Mouse (Mus musculus): Measurements from ENCODE around the gene Pabpc1l. TPM values are rescaled to one million over a fixed set of nuclear protein-coding genes. Genes with fewer than 3 reads are reported as not detected.

Pabpc1l gene
- polyA plus RNA-seq, 1 experiment from 2014 or later: 2.8 TPM

DNA sequence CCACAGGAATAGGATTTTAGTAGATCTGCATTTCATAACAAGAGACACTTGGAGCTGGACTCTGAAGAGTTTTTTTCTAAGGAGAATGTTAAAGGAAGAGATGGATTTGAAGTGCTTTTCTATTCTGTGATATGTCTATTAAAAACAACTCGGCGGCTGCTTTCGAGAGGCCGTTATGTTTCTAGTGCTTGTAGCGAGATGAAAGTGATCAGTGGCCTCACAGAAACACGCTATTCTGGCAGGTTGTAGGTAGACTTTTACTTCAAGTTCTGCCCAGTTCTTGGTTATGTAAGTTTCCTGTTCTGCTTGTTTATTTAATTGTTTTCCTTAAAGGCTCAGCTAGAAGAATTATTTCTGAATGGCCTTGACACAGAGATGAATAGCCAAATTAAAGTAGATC, 26.3 kb upstream of the Pabpc1l start:
- 93% methylated on average over 6 of the region's 6 CpGs for WGBS

DNA sequence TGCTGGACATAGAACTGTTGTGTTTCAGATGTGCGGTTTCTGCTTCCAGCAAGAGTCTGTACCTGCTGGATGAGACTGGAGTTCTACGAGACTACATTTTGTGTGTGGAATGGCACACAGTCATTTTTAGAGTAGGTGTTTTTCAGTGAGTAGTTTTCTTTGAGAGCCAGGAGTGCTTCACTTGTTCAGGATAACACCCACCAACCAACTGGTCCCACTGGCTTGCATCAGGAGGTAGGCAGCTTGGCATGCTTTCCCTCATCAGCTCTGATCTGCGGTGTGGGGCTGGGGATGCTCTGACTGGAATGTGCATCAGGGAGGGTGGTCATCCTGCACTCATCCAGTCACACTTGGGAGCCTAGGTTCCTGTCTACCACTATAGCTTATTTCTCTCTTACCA, 22.6 kb upstream of the Pabpc1l start:
- H3K27me3 ChIP-seq (ENCODE audit: control insufficient read depth, insufficient read depth, low read length): no peaks in the 10 kb centered on the region
- no peak overlapping the region for H3K9ac ChIP-seq (ENCODE audit: low read length)
- DNase-seq (ENCODE audit: low spot score) (no peak), ATAC-seq (ENCODE audit: insufficient number of reproducible peaks, low FRiP score, low TSS enrichment, low read depth) (no peak)
- 89% methylated on average over 3 of the region's 3 CpGs for WGBS
- H3K4me1 ChIP-seq (ENCODE audit: control insufficient read depth, insufficient read depth, low read length): no peaks in the 10 kb centered on the region
- no peak overlapping the region for H3K4me2 ChIP-seq (ENCODE audit: low read depth, severe bottlenecking)
- no peaks in the 10 kb centered on the region for H3K36me3 ChIP-seq (ENCODE audit: control insufficient read depth, insufficient read depth, low read length)
- H3K4me3 ChIP-seq (ENCODE audit: low read depth, low read length): no peak overlapping the region
- no peaks in the 10 kb centered on the region for H3K9me3 ChIP-seq (ENCODE audit: control insufficient read depth, low read length)
- H3K27ac ChIP-seq (replicated peaks; ENCODE audit: low read depth, low read length): no peak overlapping the region

More for the DNA sequence above, 26.3 kb upstream of the Pabpc1l start:
- Histone ChIP-seq H3K27ac (replicated peaks; ENCODE audit: low read depth, low read length) (no peak overlapping the region), H3K36me3 (ENCODE audit: control insufficient read depth, insufficient read depth, low read length) (no peaks in the 10 kb centered on the region), H3K4me1 (ENCODE audit: control insufficient read depth, insufficient read depth, low read length) (peaks cover 5% of the 10 kb centered on the region), H3K4me3 (ENCODE audit: low read depth, low read length) (no peak overlapping the region), H3K4me2 (ENCODE audit: low read depth, severe bottlenecking) (no peak overlapping the region), H3K27me3 (ENCODE audit: control insufficient read depth, insufficient read depth, low read length) (no peaks in the 10 kb centered on the region), H3K9ac (ENCODE audit: low read length) (no peak overlapping the region), H3K9me3 (ENCODE audit: control insufficient read depth, low read length) (no peaks in the 10 kb centered on the region)
- ATAC-seq (ENCODE audit: insufficient number of reproducible peaks, low FRiP score, low TSS enrichment, low read depth): no peak
- DNase-seq (ENCODE audit: low spot score): no peak

DNA sequence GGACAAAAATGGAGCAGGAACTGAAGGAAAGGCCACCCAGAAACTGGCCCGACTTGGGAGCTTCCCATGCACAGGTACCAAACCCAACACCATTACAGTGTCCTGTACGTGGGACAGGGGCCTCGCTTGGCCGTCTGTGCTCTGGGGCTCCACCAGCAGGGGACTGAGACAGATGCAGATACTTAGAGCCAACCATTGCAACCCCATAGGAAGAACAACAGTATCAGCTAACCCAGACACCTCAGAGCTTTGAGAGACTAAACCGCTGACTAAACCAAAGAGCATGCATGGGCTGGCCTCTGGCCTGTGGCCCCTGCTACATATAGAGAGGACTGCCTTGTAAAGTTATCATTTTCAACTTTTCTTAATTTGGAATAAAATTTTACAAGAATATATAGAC, 20.7 kb upstream of the Pabpc1l start:
- Histone ChIP-seq H3K4me3 (ENCODE audit: low read depth, low read length) (no peak overlapping the region), H3K9me3 (ENCODE audit: control insufficient read depth, low read length) (no peaks in the 10 kb centered on the region), H3K36me3 (ENCODE audit: control insufficient read depth, insufficient read depth, low read length) (no peaks in the 10 kb centered on the region), H3K4me1 (ENCODE audit: control insufficient read depth, insufficient read depth, low read length) (no peaks in the 10 kb centered on the region), H3K4me2 (ENCODE audit: low read depth, severe bottlenecking) (no peak overlapping the region), H3K9ac (ENCODE audit: low read length) (no peak overlapping the region), H3K27me3 (ENCODE audit: control insufficient read depth, insufficient read depth, low read length) (no peaks in the 10 kb centered on the region), H3K27ac (replicated peaks; ENCODE audit: low read depth, low read length) (no peak overlapping the region)
- WGBS: 82% methylated on average over 5 of the region's 5 CpGs
- DNase-seq (ENCODE audit: low spot score) (no peak), ATAC-seq (ENCODE audit: insufficient number of reproducible peaks, low FRiP score, low TSS enrichment, low read depth) (no peak)

DNA sequence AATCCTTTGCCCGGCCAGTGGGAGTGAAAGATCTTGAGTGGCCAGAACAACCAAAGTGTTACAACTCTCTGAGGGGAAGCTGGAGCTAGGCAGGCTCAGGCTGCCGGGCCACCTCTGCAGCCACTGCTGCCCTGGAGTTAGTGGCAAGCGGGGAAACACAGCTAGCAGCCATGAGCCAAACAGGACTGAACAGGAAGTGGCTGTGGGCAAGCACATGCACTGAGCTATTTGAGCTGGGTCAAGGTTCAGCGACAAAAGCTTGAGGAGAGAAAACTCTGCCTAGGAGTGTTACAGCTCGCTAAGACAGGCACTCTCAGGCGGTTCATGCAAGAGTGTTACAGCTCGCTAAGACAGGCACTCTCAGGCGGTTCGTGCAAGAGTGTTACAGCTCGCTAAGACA, 18.3 kb upstream of the Pabpc1l start:
- Histone ChIP-seq H3K4me2 (ENCODE audit: low read depth, severe bottlenecking) (no peak overlapping the region), H3K27ac (replicated peaks; ENCODE audit: low read depth, low read length) (0 out of 2 replicates have a peak overlapping the region, but pooled peaks have one; percentile 42), H3K4me3 (ENCODE audit: low read depth, low read length) (no peak overlapping the region), H3K9ac (ENCODE audit: low read length) (no peak overlapping the region), H3K27me3 (ENCODE audit: control insufficient read depth, insufficient read depth, low read length) (no peaks in the 10 kb centered on the region), H3K4me1 (ENCODE audit: control insufficient read depth, insufficient read depth, low read length) (no peaks in the 10 kb centered on the region), H3K9me3 (ENCODE audit: control insufficient read depth, low read length) (no peaks in the 10 kb centered on the region), H3K36me3 (ENCODE audit: control insufficient read depth, insufficient read depth, low read length) (peaks cover 4% of the 10 kb centered on the region; the same call in 1 of the 2 replicates)
- 63% methylated on average over 10 of the region's 10 CpGs for WGBS
- no peak for ATAC-seq (ENCODE audit: insufficient number of reproducible peaks, low FRiP score, low TSS enrichment, low read depth)
- no peak for DNase-seq (ENCODE audit: low spot score)

DNA sequence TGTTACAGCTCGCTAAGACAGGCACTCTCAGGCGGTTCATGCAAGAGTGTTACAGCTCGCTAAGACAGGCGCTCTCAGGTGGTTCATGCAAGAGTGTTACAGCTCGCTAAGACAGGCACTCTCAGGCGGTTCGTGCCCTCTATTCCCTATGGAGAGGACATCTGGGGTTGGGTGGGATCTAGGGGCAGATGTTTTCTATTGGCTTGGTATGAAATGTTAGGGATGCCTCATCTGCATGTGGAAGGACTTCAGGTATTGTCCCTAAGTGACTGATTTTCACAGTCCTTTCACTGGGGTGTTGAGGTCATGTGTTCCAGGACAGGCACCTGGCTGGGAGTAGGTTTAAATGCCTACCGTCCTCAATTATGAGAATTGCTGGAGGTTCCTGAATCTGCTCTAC, 17.7 kb upstream of the Pabpc1l start:
- H3K36me3 ChIP-seq (ENCODE audit: control insufficient read depth, insufficient read depth, low read length): peaks cover 5% of the 10 kb centered on the region
- no peaks in the 10 kb centered on the region for H3K9me3 ChIP-seq (ENCODE audit: control insufficient read depth, low read length)
- 88% methylated on average over 8 of the region's 8 CpGs for WGBS
- H3K4me2 ChIP-seq (ENCODE audit: low read depth, severe bottlenecking): no peak overlapping the region
- DNase-seq (ENCODE audit: low spot score): no peak
- no peak for ATAC-seq (ENCODE audit: insufficient number of reproducible peaks, low FRiP score, low TSS enrichment, low read depth)
- H3K4me3 ChIP-seq (ENCODE audit: low read depth, low read length): no peak overlapping the region
- H3K27ac ChIP-seq (replicated peaks; ENCODE audit: low read depth, low read length): no peak overlapping the region
- H3K27me3 ChIP-seq (ENCODE audit: control insufficient read depth, insufficient read depth, low read length): no peaks in the 10 kb centered on the region
- H3K4me1 ChIP-seq (ENCODE audit: control insufficient read depth, insufficient read depth, low read length): no peaks in the 10 kb centered on the region
- H3K9ac ChIP-seq (ENCODE audit: low read length): no peak overlapping the region

DNA sequence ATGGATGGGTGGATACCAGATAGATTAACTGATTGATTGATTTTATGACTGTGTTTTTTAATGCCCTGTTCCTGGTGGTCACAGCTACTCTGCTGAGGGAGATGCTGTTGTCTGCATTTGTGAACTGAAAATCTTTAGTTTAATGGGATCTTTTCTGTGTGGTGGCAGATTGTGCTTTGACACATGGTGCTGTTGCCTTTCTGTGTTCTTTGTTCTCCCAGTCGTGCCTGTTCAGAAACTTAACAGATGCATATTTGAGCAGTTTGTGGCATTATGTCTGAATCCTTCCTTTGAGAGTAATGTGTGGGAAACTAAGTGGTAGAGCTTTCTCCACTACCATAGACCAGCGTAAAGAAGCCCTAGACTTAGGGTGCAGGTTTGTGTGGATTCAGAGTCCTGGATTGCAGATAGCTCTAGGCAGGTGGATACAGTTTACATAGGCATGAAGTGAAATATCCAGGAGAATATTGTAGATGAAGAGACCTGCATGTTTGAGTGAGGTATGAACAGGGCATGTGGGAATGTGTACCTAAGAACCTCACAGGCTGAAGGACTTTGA, 17.2 kb upstream of the Pabpc1l start:
- 87% methylated on average over 2 of the region's 2 CpGs for WGBS

DNA sequence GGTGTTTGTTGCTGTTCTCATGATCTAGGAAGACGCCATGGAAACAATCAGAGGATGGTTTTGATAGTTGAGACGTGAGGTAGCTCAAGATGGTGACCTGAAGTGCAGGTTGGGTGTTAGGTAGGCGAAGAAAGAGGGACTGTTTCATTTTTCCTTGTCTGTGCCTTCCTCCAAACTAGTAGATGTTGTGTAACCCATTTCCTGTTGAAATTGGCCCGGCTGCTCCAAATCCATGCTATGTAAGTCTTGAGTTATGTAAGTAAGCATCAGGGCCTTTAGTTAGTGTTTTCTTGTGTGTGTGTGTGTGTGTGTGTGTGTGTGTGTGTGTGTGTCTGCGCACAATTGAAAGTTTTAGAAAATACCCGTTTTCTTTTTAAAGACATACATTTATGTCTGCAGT, 16.0 kb upstream of the Pabpc1l start:
- Histone ChIP-seq H3K4me2 (ENCODE audit: low read depth, severe bottlenecking) (no peak overlapping the region), H3K4me1 (ENCODE audit: control insufficient read depth, insufficient read depth, low read length) (no peaks in the 10 kb centered on the region), H3K4me3 (ENCODE audit: low read depth, low read length) (no peak overlapping the region), H3K36me3 (ENCODE audit: control insufficient read depth, insufficient read depth, low read length) (peaks cover 8% of the 10 kb centered on the region), H3K9me3 (ENCODE audit: control insufficient read depth, low read length) (no peaks in the 10 kb centered on the region), H3K27ac (replicated peaks; ENCODE audit: low read depth, low read length) (no peak overlapping the region), H3K9ac (ENCODE audit: low read length) (no peak overlapping the region), H3K27me3 (ENCODE audit: control insufficient read depth, insufficient read depth, low read length) (no peaks in the 10 kb centered on the region)
- no peak for ATAC-seq (ENCODE audit: insufficient number of reproducible peaks, low FRiP score, low TSS enrichment, low read depth)
- DNase-seq (ENCODE audit: low spot score): no peak
- 90% methylated on average over 6 of the region's 6 CpGs for WGBS

More for the DNA sequence above, 17.2 kb upstream of the Pabpc1l start:
- Histone ChIP-seq H3K27ac (replicated peaks; ENCODE audit: low read depth, low read length) (no peak overlapping the region), H3K4me3 (ENCODE audit: low read depth, low read length) (no peak overlapping the region), H3K9me3 (ENCODE audit: control insufficient read depth, low read length) (no peaks in the 10 kb centered on the region), H3K27me3 (ENCODE audit: control insufficient read depth, insufficient read depth, low read length) (no peaks in the 10 kb centered on the region), H3K36me3 (ENCODE audit: control insufficient read depth, insufficient read depth, low read length) (peaks cover 8% of the 10 kb centered on the region), H3K4me2 (ENCODE audit: low read depth, severe bottlenecking) (no peak overlapping the region), H3K9ac (ENCODE audit: low read length) (no peak overlapping the region), H3K4me1 (ENCODE audit: control insufficient read depth, insufficient read depth, low read length) (no peaks in the 10 kb centered on the region)
- ATAC-seq (ENCODE audit: insufficient number of reproducible peaks, low FRiP score, low TSS enrichment, low read depth) (no peak), DNase-seq (ENCODE audit: low spot score) (no peak)

DNA sequence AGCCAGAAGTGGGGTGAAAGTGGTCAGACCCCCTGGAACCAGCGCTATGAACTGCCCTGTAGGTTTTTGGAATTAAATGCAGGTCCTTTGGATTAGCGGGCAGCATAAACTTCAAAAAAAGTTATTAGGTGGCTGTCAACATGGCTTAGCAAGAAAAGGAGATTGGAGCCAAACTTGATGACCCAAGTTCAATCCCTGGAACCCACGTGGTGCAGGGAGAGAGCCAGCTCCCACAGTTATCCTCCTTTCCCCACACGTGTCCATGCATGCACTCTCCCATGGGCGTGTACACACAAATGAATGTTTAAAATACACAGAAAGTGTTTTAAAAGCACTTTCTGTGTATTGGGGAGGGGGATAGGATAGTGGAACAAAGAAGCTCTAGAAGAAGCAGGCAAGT, 14.8 kb upstream of the Pabpc1l start:
- H3K9ac ChIP-seq (ENCODE audit: low read length): no peak overlapping the region
- DNase-seq (ENCODE audit: low spot score) (no peak), ATAC-seq (ENCODE audit: insufficient number of reproducible peaks, low FRiP score, low TSS enrichment, low read depth) (no peak)
- H3K4me3 ChIP-seq (ENCODE audit: low read depth, low read length): no peak overlapping the region
- H3K27me3 ChIP-seq (ENCODE audit: control insufficient read depth, insufficient read depth, low read length): no peaks in the 10 kb centered on the region
- H3K36me3 ChIP-seq (ENCODE audit: control insufficient read depth, insufficient read depth, low read length): peaks cover 14% of the 10 kb centered on the region
- H3K9me3 ChIP-seq (ENCODE audit: control insufficient read depth, low read length): no peaks in the 10 kb centered on the region
- H3K27ac ChIP-seq (replicated peaks; ENCODE audit: low read depth, low read length): no peak overlapping the region
- WGBS: 80% methylated on average over 5 of the region's 5 CpGs
- H3K4me2 ChIP-seq (ENCODE audit: low read depth, severe bottlenecking): no peak overlapping the region
- H3K4me1 ChIP-seq (ENCODE audit: control insufficient read depth, insufficient read depth, low read length): no peaks in the 10 kb centered on the region

DNA sequence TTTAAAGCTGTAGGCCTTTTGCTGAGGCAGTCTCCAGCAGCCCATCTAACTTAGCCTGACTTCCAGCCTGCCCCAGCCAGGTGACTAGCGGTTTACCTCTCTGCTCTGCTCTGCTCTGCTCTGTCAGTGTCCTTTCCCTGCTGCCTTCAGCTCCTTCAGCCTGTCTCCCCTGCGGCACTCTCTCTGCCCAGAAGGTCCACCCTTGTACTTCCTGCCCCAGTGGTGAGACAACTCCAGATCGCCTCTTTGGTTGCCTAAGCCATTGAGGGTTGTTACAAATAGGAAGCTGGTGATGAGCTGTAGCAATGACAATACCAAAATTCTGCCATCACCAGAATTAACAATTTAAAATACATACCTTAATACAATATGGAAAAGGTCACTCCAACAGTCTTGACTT, 14.3 kb upstream of the Pabpc1l start:
- no peak overlapping the region for H3K4me2 ChIP-seq (ENCODE audit: low read depth, severe bottlenecking)
- H3K9ac ChIP-seq (ENCODE audit: low read length): no peak overlapping the region
- no peak for DNase-seq (ENCODE audit: low spot score)
- H3K4me3 ChIP-seq (ENCODE audit: low read depth, low read length): no peak overlapping the region
- peaks cover 14% of the 10 kb centered on the region for H3K36me3 ChIP-seq (ENCODE audit: control insufficient read depth, insufficient read depth, low read length)
- no peak for ATAC-seq (ENCODE audit: insufficient number of reproducible peaks, low FRiP score, low TSS enrichment, low read depth)
- WGBS: 96% methylated on average over 3 of the region's 3 CpGs
- H3K27ac ChIP-seq (replicated peaks; ENCODE audit: low read depth, low read length): no peak overlapping the region
- no peaks in the 10 kb centered on the region for H3K4me1 ChIP-seq (ENCODE audit: control insufficient read depth, insufficient read depth, low read length)
- H3K27me3 ChIP-seq (ENCODE audit: control insufficient read depth, insufficient read depth, low read length): no peaks in the 10 kb centered on the region
- H3K9me3 ChIP-seq (ENCODE audit: control insufficient read depth, low read length): no peaks in the 10 kb centered on the region
